Mouse (Mus musculus) liver, embryonic 13.5 days (tissue): Measurements from ENCODE around the gene Kif3a. TPM values are rescaled to one million over a fixed set of nuclear protein-coding genes. Genes with fewer than 3 reads are reported as not detected.
A peak's percentile ranks its signal among the peaks of the same experiment; 100 is the strongest.
"Not testable (repeated sequence)": the region's sequence is repeated elsewhere in the genome, so short reads cannot be mapped to it uniquely, and the experiment has no call there.

Source experiments
- ATAC-seq: fragments of 200-750 bp; cut with Nextera tagmentation; 2 replicates; pipeline ENCODE4 v1.8.0; 2017; ENCODE audit warnings: low read depth, mild to moderate bottlenecking, moderate number of reproducible peaks, moderate library complexity
- DNase-seq: peaks from one replicate; pipeline ENCODE4 v3.0.0; 2022
- H3K27ac ChIP-seq: fragments of 300-500 bp; sonication (generic); 2 replicates; pipeline ENCODE4 v1.5.1; 2015; ENCODE audit warnings: moderate library complexity, mild to moderate bottlenecking, inconsistent platforms
- H3K27me3 ChIP-seq: fragments of 300-500 bp; sonication (generic); 2 replicates; pipeline ENCODE4 v1.6.1; 2015; ENCODE audit warnings: mild to moderate bottlenecking, inconsistent platforms
- H3K36me3 ChIP-seq: fragments of 300-500 bp; sonication (generic); 2 replicates; pipeline ENCODE4 v1.6.1; 2015; ENCODE audit warnings: mild to moderate bottlenecking, inconsistent platforms
- H3K4me1 ChIP-seq: fragments of 300-500 bp; sonication (generic); replicated peaks from 2 replicates; pipeline ENCODE4 v1.6.1; 2015; ENCODE audit warnings: inconsistent platforms
- H3K4me2 ChIP-seq: fragments of 300-500 bp; sonication (generic); 2 replicates; pipeline ENCODE4 v1.6.1; 2015; ENCODE audit warnings: inconsistent platforms, mild to moderate bottlenecking, moderate library complexity
- H3K4me3 ChIP-seq: fragments of 300-500 bp; sonication (generic); replicated peaks from 2 replicates; pipeline ENCODE4 v1.5.1; 2015; ENCODE audit warnings: mild to moderate bottlenecking, inconsistent platforms
- H3K9ac ChIP-seq: fragments of 300-500 bp; sonication (generic); 2 replicates; pipeline ENCODE4 v1.6.1; 2015; ENCODE audit warnings: mild to moderate bottlenecking, inconsistent platforms
- H3K9me3 ChIP-seq: fragments of 300-500 bp; sonication (generic); replicated peaks from 2 replicates; pipeline ENCODE4 v1.6.1; 2016; ENCODE audit warnings: inconsistent platforms
- WGBS: fragments of 180-500 bp; shearing (Covaris S2); methylation state at CpG from one replicate; pipeline ENCODE4 v1.1.7; 2015; ENCODE audit not compliant: insufficient replicate concordance; 5-methylcytosine and 5-hydroxymethylcytosine counted together
- polyA plus RNA-seq: library from polyadenylated mRNA; unstranded; fragments of >200 nt; fragmentation: Nextera tagmentation; extraction: Ambion mirVana; gene quantifications from 2 replicates; pipeline ENCODE4 v1.2.1, GENCODE M21; 2015

The Kif3a gene
- polyA plus RNA-seq, 1 experiment from 2014 or later, result 13.3 TPM

DNA sequence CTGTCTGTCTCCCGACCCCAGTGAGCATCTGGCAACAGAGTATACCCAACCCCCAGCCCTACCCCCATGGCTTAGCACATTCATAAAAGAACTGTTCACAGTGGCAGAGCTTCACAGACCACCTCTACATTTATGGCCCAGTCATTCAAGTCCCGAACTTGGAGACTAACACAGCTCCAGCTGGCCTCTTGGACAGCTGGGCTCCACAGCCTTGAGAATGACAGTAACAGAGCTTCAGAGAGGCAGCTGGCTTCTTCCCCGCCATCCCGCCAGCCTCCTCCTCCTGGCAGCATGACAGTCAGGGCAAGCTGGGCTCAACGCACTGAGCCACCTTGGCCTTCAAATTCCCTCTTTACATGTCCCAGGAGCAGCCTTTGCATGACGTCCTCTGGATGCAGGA is 20.9 kb upstream of the Kif3a start:
- Histone ChIP-seq H3K36me3 (peaks cover 26% of the 10 kb centered on the region), H3K9me3 (0 out of 2 replicates have a peak, but pooled peaks cover 4% of the 10 kb centered on the region)
- no peak for DNase-seq

DNA sequence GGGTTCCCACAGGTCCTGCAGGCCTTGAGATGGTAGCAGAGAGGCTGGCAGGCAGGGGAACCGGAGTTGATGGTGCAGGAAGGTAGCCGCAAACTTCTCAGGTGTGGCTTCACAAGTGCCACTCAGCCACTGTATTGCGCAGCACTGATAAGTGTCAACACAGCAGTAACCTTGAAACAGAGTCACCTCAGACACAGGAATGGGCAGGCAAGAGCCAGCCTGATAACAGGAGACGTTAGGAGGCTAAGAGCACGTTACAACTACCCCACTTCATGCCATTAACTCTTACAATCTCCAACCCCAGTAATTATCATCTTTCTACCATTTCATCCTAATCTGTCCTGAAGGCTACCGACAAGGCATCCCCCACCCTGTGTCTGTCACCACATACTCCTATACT is 19.6 kb upstream of the Kif3a start:
- H3K27ac ChIP-seq, result peak overlapping the region; percentile 81
- 0 out of 2 replicates have a peak, but pooled peaks cover 4% of the 10 kb centered on the region for H3K9me3 ChIP-seq
- DNase-seq (peak; percentile 55), ATAC-seq (peak; percentile 93)
- WGBS, result 13% methylated on average over 6 of the region's 6 CpGs
- no peaks in the 10 kb centered on the region for H3K27me3 ChIP-seq
- peaks cover 48% of the 10 kb centered on the region for H3K4me1 ChIP-seq
- peak overlapping the region; percentile 13 for H3K4me2 ChIP-seq
- H3K36me3 ChIP-seq, result peaks cover 14% of the 10 kb centered on the region
- H3K4me3 ChIP-seq, result no peak overlapping the region
- H3K9ac ChIP-seq, result no peak overlapping the region

More for the DNA sequence above, 20.9 kb upstream of the Kif3a start:
- H3K4me3 ChIP-seq, result no peak overlapping the region
- peak overlapping the region; percentile 18; the same call in 1 of the 2 replicates for H3K9ac ChIP-seq
- ATAC-seq, result no peak
- peaks cover 50% of the 10 kb centered on the region for H3K4me1 ChIP-seq
- H3K4me2 ChIP-seq, result no peak overlapping the region
- H3K27me3 ChIP-seq, result no peaks in the 10 kb centered on the region
- H3K27ac ChIP-seq, result peak overlapping the region; percentile 18; the same call in 1 of the 2 replicates
- 69% methylated on average over 6 of the region's 6 CpGs for WGBS

DNA sequence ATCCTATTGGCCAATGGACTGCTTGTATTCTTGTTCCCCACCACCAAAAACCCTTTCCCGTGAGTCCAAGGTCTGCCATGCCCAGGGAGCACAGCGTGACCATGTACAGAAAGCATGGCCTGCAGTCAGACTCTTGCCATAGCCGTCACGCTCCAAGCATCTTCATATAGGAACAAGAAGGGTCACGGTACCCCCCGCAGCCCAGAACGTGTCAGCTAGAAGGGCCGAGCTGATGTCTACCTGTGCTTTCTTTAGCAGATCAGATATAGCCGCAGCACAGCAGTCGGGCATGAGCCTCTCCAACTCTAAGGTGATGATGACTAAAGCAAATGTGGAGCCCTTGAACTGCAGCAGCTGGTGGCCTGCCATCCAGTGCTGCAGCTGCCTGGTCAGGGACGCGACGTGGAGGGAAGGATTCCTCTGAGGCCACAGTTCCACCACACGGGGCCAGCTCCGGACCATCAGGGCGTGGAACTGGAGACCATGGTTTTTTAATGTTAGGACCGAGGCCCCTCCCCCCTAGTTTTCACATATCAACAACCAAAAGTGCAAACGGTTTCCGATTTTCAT is 19.1 kb upstream of the Kif3a start:
- Histone ChIP-seq H3K4me2 (peak overlapping the region; percentile 13), H3K9me3 (0 out of 2 replicates have a peak, but pooled peaks cover 4% of the 10 kb centered on the region), H3K27me3 (no peaks in the 10 kb centered on the region), H3K36me3 (peaks cover 9% of the 10 kb centered on the region), H3K9ac (no peak overlapping the region), H3K4me3 (no peak overlapping the region), H3K27ac (peak overlapping the region; percentile 81), H3K4me1 (peaks cover 42% of the 10 kb centered on the region)
- 60% methylated on average over 19 of the region's 19 CpGs for WGBS
- ATAC-seq (peak; percentile 17), DNase-seq (no peak)

GRCm38 (mm10) chr11:53550714-53551113 is 16.5 kb upstream of the Kif3a start:
- Histone ChIP-seq H3K9me3 (0 out of 2 replicates have a peak, but pooled peaks cover 4% of the 10 kb centered on the region), H3K27ac (no peak overlapping the region), H3K36me3 (no peaks in the 10 kb centered on the region), H3K4me1 (peaks cover 35% of the 10 kb centered on the region), H3K4me2 (no peak overlapping the region), H3K27me3 (no peaks in the 10 kb centered on the region), H3K9ac (no peak overlapping the region), H3K4me3 (no peak overlapping the region)
- ATAC-seq, result no peak
- 68% methylated on average over 1 of the region's 1 CpGs for WGBS
- DNase-seq, result no peak

- peaks cover 25% of the 10 kb centered on the region for H3K4me1 ChIP-seq
- ATAC-seq, result no peak
- no peak overlapping the region for H3K4me3 ChIP-seq
- H3K36me3 ChIP-seq, result no peaks in the 10 kb centered on the region
- no peak overlapping the region for H3K9ac ChIP-seq
- H3K4me2 ChIP-seq, result no peak overlapping the region
- H3K9me3 ChIP-seq, result 0 out of 2 replicates have a peak, but pooled peaks cover 4% of the 10 kb centered on the region
- no peaks in the 10 kb centered on the region for H3K27me3 ChIP-seq
- H3K27ac ChIP-seq, result no peak overlapping the region
- 72% methylated on average over 12 of the region's 12 CpGs for WGBS
- no peak for DNase-seq
Measured at GRCm38 (mm10) chr11:53551754-53552153, 15.4 kb upstream of the Kif3a start.

DNA sequence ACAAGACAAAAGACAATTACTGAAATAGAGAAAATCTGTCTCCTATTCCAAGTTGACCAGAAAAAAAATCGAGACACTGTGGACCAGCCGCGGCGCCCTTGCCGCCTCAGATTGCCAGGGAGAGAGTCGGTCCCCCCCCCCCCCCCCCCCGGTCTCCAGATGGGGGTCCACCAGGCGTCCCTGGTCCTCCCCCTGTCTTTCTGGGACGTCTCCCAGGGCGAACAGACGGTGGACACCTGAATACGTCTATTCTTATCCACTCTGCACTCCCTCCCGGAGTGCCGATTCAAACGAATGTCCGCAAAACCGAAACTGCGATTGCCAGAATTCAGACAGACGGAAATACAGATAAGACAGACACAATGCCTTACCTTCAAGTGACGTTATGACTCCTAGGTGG is 10.7 kb upstream of the Kif3a start:
- H3K4me3 ChIP-seq, ATAC-seq, DNase-seq, H3K27me3 ChIP-seq, H3K27ac ChIP-seq, H3K9ac ChIP-seq, H3K4me2 ChIP-seq, H3K36me3 ChIP-seq, H3K9me3 ChIP-seq, H3K4me1 ChIP-seq: not testable (repeated sequence)
- WGBS, result 90% methylated on average over 13 of the region's 20 CpGs

- H3K9ac ChIP-seq, H3K27ac ChIP-seq, DNase-seq, H3K27me3 ChIP-seq, ATAC-seq, H3K9me3 ChIP-seq, H3K4me3 ChIP-seq, H3K4me2 ChIP-seq, H3K36me3 ChIP-seq: not testable (repeated sequence)
- WGBS, result 91% methylated on average over 1 of the region's 3 CpGs
- H3K4me1 ChIP-seq, result peaks cover 17% of the 10 kb centered on the region
Measured at GRCm38 (mm10) chr11:53557992-53558391, 9.2 kb upstream of the Kif3a start.

- 65% methylated on average over 2 of the region's 3 CpGs for WGBS
- ATAC-seq, H3K9ac ChIP-seq, H3K4me3 ChIP-seq, DNase-seq, H3K4me2 ChIP-seq, H3K36me3 ChIP-seq, H3K27ac ChIP-seq, H3K9me3 ChIP-seq, H3K27me3 ChIP-seq: not testable (repeated sequence)
- H3K4me1 ChIP-seq, result peaks cover 17% of the 10 kb centered on the region
Measured at GRCm38 (mm10) chr11:53559980-53560379, 7.2 kb upstream of the Kif3a start.

DNA sequence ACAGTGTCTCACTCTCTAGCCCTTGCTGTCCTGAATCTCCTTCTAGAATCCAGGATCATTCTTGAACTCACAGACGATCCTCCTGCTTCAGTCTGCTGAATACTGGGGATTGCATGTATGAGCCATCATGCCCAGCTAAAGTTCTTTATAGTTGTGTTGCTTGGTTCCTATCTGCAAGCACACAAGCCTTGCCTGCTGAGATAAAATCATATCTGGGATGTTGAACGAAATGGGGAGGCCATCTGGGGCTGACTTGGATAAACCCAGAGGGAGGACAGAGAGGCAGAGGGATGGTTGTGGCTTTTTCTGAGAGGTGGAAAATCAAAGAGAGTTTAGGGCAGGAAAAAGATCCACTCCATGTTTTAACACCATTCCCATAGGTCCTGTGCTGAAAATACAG is 5.2 kb upstream of the Kif3a start:
- Histone ChIP-seq H3K36me3 (no peaks in the 10 kb centered on the region), H3K9ac (0 out of 2 replicates have a peak overlapping the region, but pooled peaks have one; percentile 7), H3K4me1 (peaks cover 22% of the 10 kb centered on the region), H3K27me3 (no peaks in the 10 kb centered on the region), H3K27ac (peak overlapping the region; percentile 14; the same call in 1 of the 2 replicates), H3K4me3 (no peak overlapping the region), H3K9me3 (no peaks in the 10 kb centered on the region), H3K4me2 (peak overlapping the region; percentile 29; the same call in 1 of the 2 replicates)
- peak; percentile 42 for DNase-seq
- 25% methylated on average over 2 of the region's 2 CpGs for WGBS
- peak; percentile 83 for ATAC-seq

DNA sequence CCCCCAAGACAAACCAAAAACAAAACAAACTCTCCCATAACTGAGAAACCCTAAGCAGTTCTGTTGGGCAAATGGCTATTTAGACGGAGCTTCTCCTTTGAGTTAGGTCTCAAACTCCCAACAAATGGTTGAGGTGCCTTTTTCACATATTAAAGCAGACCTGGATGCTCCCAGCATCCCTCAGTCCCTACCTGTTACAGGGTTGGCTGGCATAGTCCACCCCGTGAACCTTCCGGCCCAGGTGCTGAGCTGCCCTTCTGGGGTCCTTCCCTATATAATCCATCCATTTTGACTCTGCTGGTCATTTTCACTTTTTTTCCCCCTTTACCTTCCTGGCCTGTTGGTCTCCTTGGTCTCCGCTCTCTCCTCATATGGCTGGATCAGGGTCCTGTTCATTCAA is 533 bp upstream of the Kif3a start:
- Histone ChIP-seq H3K27ac (peak overlapping the region; percentile 34; the same call in 1 of the 2 replicates), H3K27me3 (no peaks in the 10 kb centered on the region), H3K4me1 (peaks cover 28% of the 10 kb centered on the region), H3K9me3 (no peaks in the 10 kb centered on the region), H3K36me3 (no peaks in the 10 kb centered on the region), H3K9ac (peak overlapping the region; percentile 39), H3K4me3 (peak overlapping the region; percentile 84), H3K4me2 (peak overlapping the region; percentile 97)
- ATAC-seq, result peak; percentile 1; the same call in 1 of the 2 replicates
- WGBS, result 75% methylated on average over 4 of the region's 4 CpGs
- no peak for DNase-seq

DNA sequence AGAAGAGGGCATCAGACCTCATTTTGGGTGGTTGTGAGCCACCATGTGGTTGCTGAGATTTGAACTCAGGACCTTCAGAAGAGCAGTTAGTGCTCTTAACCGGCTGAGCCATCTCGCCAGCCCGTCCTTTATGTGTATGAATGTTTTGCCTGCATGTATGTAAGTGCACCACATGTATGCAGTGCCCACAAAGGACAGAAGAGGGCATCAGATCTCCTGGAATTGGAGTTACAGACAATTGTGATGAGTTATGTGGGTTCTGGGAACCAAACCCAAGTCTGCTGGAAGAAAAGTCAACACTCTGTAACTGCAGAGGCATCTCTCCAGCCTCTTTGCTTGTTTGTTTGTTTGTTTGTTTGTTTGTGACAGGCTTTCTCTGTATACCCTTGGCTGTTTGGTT is 13.4 kb downstream of the Kif3a start:
- no peak for ATAC-seq
- Histone ChIP-seq H3K36me3 (peaks cover 15% of the 10 kb centered on the region), H3K4me3 (no peak overlapping the region), H3K4me2 (no peak overlapping the region), H3K9ac (no peak overlapping the region), H3K27ac (no peak overlapping the region), H3K27me3 (no peaks in the 10 kb centered on the region), H3K9me3 (no peaks in the 10 kb centered on the region), H3K4me1 (peaks cover 8% of the 10 kb centered on the region)
- WGBS, result 91% methylated on average over 3 of the region's 3 CpGs
- DNase-seq, result no peak

- Histone ChIP-seq H3K4me3 (no peak overlapping the region), H3K27me3 (no peaks in the 10 kb centered on the region), H3K4me2 (no peak overlapping the region), H3K4me1 (peaks cover 8% of the 10 kb centered on the region), H3K9me3 (no peaks in the 10 kb centered on the region), H3K36me3 (peaks cover 15% of the 10 kb centered on the region), H3K9ac (no peak overlapping the region), H3K27ac (no peak overlapping the region)
- WGBS, result 82% methylated on average over 10 of the region's 10 CpGs
- DNase-seq (no peak), ATAC-seq (no peak)
Measured at GRCm38 (mm10) chr11:53583151-53583550, 16.0 kb downstream of the Kif3a start.
